9 mouse cellular contexts compared by ENCODE assay signal in the genomic region with DNA sequence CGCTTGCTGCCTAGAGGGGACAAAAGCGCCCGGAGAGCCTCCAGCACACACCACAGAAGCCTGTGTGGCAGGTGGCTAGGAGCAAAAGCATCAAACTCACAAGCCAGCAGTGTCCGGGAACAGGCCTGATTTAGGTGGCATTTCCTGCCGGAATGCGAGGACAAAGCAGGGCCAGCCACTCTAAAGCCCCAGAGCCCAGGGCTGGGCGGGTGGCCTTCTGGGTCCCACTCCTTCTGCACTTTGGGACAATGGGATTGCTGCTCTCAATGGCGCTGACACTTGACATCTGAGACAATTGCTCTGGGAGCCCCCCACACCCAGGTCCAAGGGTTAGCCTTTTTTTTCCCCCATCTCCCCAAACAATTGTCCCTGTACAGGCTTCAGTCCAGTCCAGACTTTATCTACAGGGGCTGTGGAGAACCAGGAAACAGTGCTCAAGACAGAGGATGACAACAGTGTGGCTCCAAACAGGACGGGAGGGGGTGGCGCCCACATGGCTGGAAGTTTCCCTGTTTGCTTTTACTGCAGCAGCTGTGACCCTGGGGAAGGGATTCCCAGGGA. TPM values are rescaled to one million over a fixed set of nuclear protein-coding genes. Genes with fewer than 3 reads are reported as not detected.
A peak's percentile ranks its signal among the peaks of the same experiment; 100 is the strongest.
DNase-seq lines count a peak whose midpoint lies in the region; ATAC-seq and TF ChIP-seq lines count a peak whose summit lies in the region.
"Had no signal": no experiment of that assay in that cellular context is flagged by ENCODE, and none has a peak within 500 bp of the region (broad histone marks: within the 10 kb centered on the region; RNA-seq: fewer than 3 reads in every experiment).

No protein-coding gene starts in this region.

- no peaks in the 10 kb centered on the region for H3K36me3 ChIP-seq in hindbrain, embryonic 13.5 days
- no peaks in the 10 kb centered on the region for H3K36me3 ChIP-seq in limb, embryonic 15.5 days
- H3K36me3 ChIP-seq in neural tube, embryonic 13.5 days, result no peaks in the 10 kb centered on the region

- intact Hi-C loops in left cerebral cortex, adult 2 months (cut with DNase I), result no loop called here
- intact Hi-C loops in left cerebral cortex, postnatal 25 days (cut with DNase I), result no loop called here

- H3K4me2 ChIP-seq in hindbrain, embryonic 13.5 days, result no peak overlapping the region
- no peak overlapping the region for H3K4me2 ChIP-seq in limb, embryonic 15.5 days
- peak overlapping the region; percentile 1; the same call in 1 of the 2 replicates for H3K4me2 ChIP-seq in neural tube, embryonic 13.5 days

- DNase-seq in left cerebral cortex, adult 2 months (ENCODE audit: extremely low spot score in 1 of 2, low spot score in 2 of 2), result no peak
- DNase-seq in left cerebral cortex, postnatal 25 days (ENCODE audit: low spot score in 2 of 2), result no peak
- DNase-seq in thymus, postnatal 14 days, result no peak
- no peak for DNase-seq in layer of hippocampus, postnatal 36 days
- DNase-seq in right cerebral cortex, adult 18-20 months, result no peak

- no peaks in the 10 kb centered on the region for H3K27me3 ChIP-seq in hindbrain, embryonic 13.5 days
- H3K27me3 ChIP-seq in limb, embryonic 15.5 days, result no peaks in the 10 kb centered on the region
- no peaks in the 10 kb centered on the region for H3K27me3 ChIP-seq in neural tube, embryonic 13.5 days

- H3K4me1 ChIP-seq in hindbrain, embryonic 13.5 days (replicated peaks), result peaks cover 69% of the 10 kb centered on the region
- H3K4me1 ChIP-seq in limb, embryonic 15.5 days, result peaks cover 33% of the 10 kb centered on the region
- peaks cover 81% of the 10 kb centered on the region for H3K4me1 ChIP-seq in neural tube, embryonic 13.5 days (replicated peaks)

- 13% methylated on average over 10 of the region's 10 CpGs for WGBS in hindbrain, embryonic 13.5 days
- 54% methylated on average over 10 of the region's 10 CpGs for WGBS in limb, embryonic 15.5 days
- WGBS in neural tube, embryonic 13.5 days, result 13% methylated on average over 10 of the region's 10 CpGs

- TF ChIP-seq CTCF in left cerebral cortex, adult 2 months (IDR thresholded peaks at IDR 0.05), result no peak

- H3K9ac ChIP-seq in hindbrain, embryonic 13.5 days, result peak overlapping the region; percentile 53; the same call in 1 of the 2 replicates
- H3K9ac ChIP-seq in limb, embryonic 15.5 days, result no peak overlapping the region
- H3K9ac ChIP-seq in neural tube, embryonic 13.5 days, result peak overlapping the region; percentile 35; the same call in 1 of the 2 replicates

- H3K9me3 ChIP-seq in hindbrain, embryonic 13.5 days, result no peaks in the 10 kb centered on the region
- H3K9me3 ChIP-seq in limb, embryonic 15.5 days, result no peaks in the 10 kb centered on the region
- no peaks in the 10 kb centered on the region for H3K9me3 ChIP-seq in neural tube, embryonic 13.5 days
- H3K9me3 ChIP-seq: G1E had no signal

- ATAC-seq in hindbrain, embryonic 13.5 days (ENCODE audit: low FRiP score), result no peak
- no peak for ATAC-seq in limb, embryonic 15.5 days (ENCODE audit: insufficient number of reproducible peaks, low FRiP score, low TSS enrichment, low read depth)
- 0 out of 2 replicates have a peak, but pooled peaks have one; percentile 8 for ATAC-seq in neural tube, embryonic 13.5 days (ENCODE audit: low read depth)

- 0 out of 2 replicates have a peak overlapping the region, but pooled peaks have one; percentile 32 for H3K27ac ChIP-seq in left cerebral cortex, adult 2 months
- H3K27ac ChIP-seq in hindbrain, embryonic 13.5 days, result peak overlapping the region; percentile 79
- peak overlapping the region; percentile 48; the same call in 1 of the 2 replicates for H3K27ac ChIP-seq in limb, embryonic 15.5 days
- peak overlapping the region; percentile 82 for H3K27ac ChIP-seq in neural tube, embryonic 13.5 days (replicated peaks)

- no peak overlapping the region for H3K4me3 ChIP-seq in left cerebral cortex, adult 2 months
- H3K4me3 ChIP-seq in hindbrain, embryonic 13.5 days, result no peak overlapping the region
- H3K4me3 ChIP-seq in limb, embryonic 15.5 days, result no peak overlapping the region
- H3K4me3 ChIP-seq in neural tube, embryonic 13.5 days, result no peak overlapping the region

RNA-seq across cellular contexts. Expression of a gene that starts 56.1 kb away (rescaled TPM):
- total RNA-seq in left cerebral cortex, adult 2 months (2021), result 100 to 1,000 TPM; 110 to 115 TPM
- total RNA-seq in left cerebral cortex, postnatal 25 days (2021), result 100 to 1,000 TPM; 115 to 120 TPM
- polyA plus RNA-seq in hindbrain, embryonic 13.5 days (2015; fragmentation: Nextera tagmentation; extraction: Ambion mirVana), result 24.7 and 29.7 TPM in 2 replicates
- 17.7 and 19.1 TPM in 2 replicates for polyA plus RNA-seq in limb, embryonic 15.5 days (2015; fragmentation: Nextera tagmentation; extraction: Ambion mirVana)
- polyA plus RNA-seq in neural tube, embryonic 13.5 days (2015; fragmentation: Nextera tagmentation; extraction: Ambion mirVana), result 28.5 and 29.3 TPM in 2 replicates
- total RNA-seq in layer of hippocampus, postnatal 36 days (2021), result 10 to 100 TPM; 71.0 to 74.9 TPM

Comparison
In these comparisons a context has a peak if more than half of its experiments do, and no peak if none do; other contexts are left out.
1. H3K27ac ChIP-seq: peak in every context shown above with its lines; median percentile 82 in neural tube, embryonic 13.5 days; 79 in hindbrain, embryonic 13.5 days; 48 in limb, embryonic 15.5 days; 32 in left cerebral cortex, adult 2 months.